Mouse (Mus musculus) bone marrow, adult 2 months (tissue): Measurements from ENCODE around the gene 4930432K21Rik.

Source experiments
- CTCF ChIP-seq: fragments of 200-500 bp; IDR thresholded peaks from 2 replicates; pipeline ENCODE4 v1.5.1; 2011; ENCODE audit warnings: low read length, control low read depth; ENCODE audit not compliant: control insufficient read depth, insufficient read depth
- POLR2A ChIP-seq: fragments of 200-500 bp; IDR thresholded peaks from 2 replicates; pipeline ENCODE4 v1.6.1; 2011; ENCODE audit warnings: low read depth, mild to moderate bottlenecking, control low read depth, low read length, borderline replicate concordance; ENCODE audit not compliant: control insufficient read depth

DNA sequence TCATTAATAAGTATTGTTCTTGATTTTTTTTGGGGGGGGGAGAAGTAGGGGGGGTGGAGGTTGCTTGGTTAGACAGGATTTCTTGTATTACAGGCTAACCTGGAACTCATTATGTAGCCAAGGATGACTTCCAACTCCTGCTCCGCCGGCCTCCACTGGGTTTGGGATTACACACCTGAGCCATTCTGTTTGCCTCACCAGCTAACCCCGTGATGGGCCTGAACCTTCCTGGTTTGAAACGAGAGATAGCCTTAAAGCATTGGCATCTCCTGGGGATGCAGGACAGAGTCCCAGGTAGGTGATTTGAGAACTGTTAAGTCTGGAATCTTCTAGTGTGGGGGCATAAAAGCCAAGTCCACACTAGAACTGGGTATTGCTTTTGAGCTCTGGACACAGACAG, 45.3 kb downstream of the 4930432K21Rik start:
- TF ChIP-seq CTCF (no peak), POLR2A (no peak)
